Mouse (Mus musculus) hindbrain, embryonic 16.5 days (tissue): ENCODE measurements at regions not wholly inside any gene's neighbourhood (a gene's known extent, or its start where the extent isn't known, plus 50 kb on each side); places are given as distances from the start of the nearest gene placed in this dataset.

ENCODE experiments used
- ATAC-seq: fragments of 200-750 bp; cut with Nextera tagmentation; 2 replicates; pipeline ENCODE4 v1.8.0; 2017; ENCODE audit warnings: moderate TSS enrichment, moderate library complexity
- H3K27ac ChIP-seq: fragments of 300-500 bp; sonication (generic); 2 replicates; pipeline ENCODE4 v1.5.1; 2014; ENCODE audit warnings: low read depth, mild to moderate bottlenecking, control low read depth, low read length, moderate library complexity
- H3K27me3 ChIP-seq: fragments of 300-500 bp; sonication (generic); replicated peaks from 2 replicates; pipeline ENCODE4 v1.6.1; 2014; ENCODE audit warnings: low read length; ENCODE audit not compliant: control insufficient read depth, insufficient read depth
- H3K36me3 ChIP-seq: fragments of 300-500 bp; sonication (generic); 2 replicates; pipeline ENCODE4 v1.6.1; 2014; ENCODE audit warnings: mild to moderate bottlenecking, low read length, moderate library complexity, mixed read lengths; ENCODE audit not compliant: control insufficient read depth, insufficient read depth
- H3K4me1 ChIP-seq: fragments of 300-500 bp; sonication (generic); 2 replicates; pipeline ENCODE4 v1.6.1; 2014; ENCODE audit warnings: low read depth, low read length; ENCODE audit not compliant: control insufficient read depth, insufficient read depth
- H3K4me2 ChIP-seq: fragments of 300-500 bp; sonication (generic); 2 replicates; pipeline ENCODE4 v1.6.1; 2014; ENCODE audit warnings: mild to moderate bottlenecking, low read length, control low read depth, moderate library complexity
- H3K4me3 ChIP-seq: fragments of 300-500 bp; sonication (generic); 2 replicates; pipeline ENCODE4 v1.5.1; 2014; ENCODE audit warnings: mild to moderate bottlenecking, low read length, control low read depth, moderate library complexity
- H3K9ac ChIP-seq: fragments of 300-500 bp; sonication (generic); 2 replicates; pipeline ENCODE4 v1.6.1; 2014; ENCODE audit warnings: low read depth, mild to moderate bottlenecking, control low read depth, low read length, moderate library complexity
- H3K9me3 ChIP-seq: fragments of 300-500 bp; sonication (generic); 2 replicates; pipeline ENCODE4 v1.6.1; 2014; ENCODE audit warnings: mild to moderate bottlenecking, low read length, moderate library complexity; ENCODE audit not compliant: control insufficient read depth
- WGBS: fragments of 180-500 bp; shearing (Covaris S2); extraction: QIAGEN DNeasy Blood & Tissue Kit; methylation state at CpG from one replicate; pipeline ENCODE4 v1.1.7; 2014; 5-methylcytosine and 5-hydroxymethylcytosine counted together

DNA sequence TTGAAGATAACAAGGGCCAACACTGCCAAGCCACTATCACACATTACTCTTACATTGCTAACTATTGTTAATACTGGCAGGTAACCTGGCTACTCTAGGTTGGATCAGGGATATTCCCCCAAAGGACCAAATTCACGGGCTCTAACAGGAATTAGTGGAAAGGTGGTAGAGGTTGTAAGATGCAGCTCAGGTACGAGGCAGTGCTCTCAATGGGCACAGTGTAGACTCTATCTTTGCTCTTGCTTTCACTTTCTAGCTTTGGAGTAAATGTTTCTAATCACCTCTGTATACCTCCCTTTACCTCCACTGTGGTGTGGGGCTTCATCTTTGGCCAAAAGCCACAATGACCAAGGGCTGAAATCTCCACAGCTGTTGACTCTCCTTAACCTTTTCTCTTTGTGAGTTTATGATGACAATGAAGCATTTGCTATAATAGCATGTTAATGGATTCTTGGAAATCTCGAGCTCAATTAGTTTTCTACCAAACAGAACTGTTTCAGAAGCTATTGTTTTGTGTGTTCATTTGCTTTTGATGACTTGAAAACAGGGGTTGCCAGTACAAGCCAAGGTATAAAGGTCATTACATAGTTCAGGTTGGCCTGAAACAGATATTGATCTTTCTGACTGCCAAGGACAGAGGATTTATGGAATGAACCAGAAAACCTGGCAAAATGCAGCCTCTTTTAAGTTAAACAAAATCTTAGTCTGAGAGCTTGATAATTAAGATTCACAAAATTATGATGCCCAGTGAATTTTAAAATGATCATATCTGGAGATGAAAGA, 454.1 kb downstream of the 1190002N15Rik start:
- no peak overlapping the region for H3K4me3 ChIP-seq
- no peaks in the 10 kb centered on the region for H3K36me3 ChIP-seq
- H3K4me1 ChIP-seq, result no peaks in the 10 kb centered on the region
- H3K9me3 ChIP-seq, result no peaks in the 10 kb centered on the region
- ATAC-seq, result no peak
- H3K9ac ChIP-seq, result no peak overlapping the region
- no peaks in the 10 kb centered on the region for H3K27me3 ChIP-seq
- 79% methylated on average over 3 of the region's 3 CpGs for WGBS
- H3K4me2 ChIP-seq, result no peak overlapping the region
- no peak overlapping the region for H3K27ac ChIP-seq

DNA sequence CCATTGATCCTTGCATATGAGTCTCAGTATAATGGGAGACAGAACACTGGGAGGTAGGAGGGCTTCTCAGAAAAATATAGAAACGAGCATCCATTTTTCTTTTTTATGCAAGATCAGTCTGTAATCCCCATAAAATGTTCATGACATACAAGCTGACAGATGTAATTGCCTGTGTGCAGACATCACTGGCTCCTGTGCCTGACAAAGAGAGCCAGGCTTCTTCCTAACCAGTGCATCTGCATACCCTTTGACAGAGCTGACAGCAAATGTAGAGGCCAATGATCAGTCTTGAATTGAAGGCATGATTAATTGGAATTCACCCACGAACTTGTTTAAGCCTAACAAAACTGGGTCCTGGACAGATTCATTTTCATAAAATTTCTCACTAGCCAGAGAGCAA, 463.0 kb downstream of the 1190002N15Rik start:
- H3K9me3 ChIP-seq, result no peaks in the 10 kb centered on the region
- H3K4me1 ChIP-seq, result no peaks in the 10 kb centered on the region
- no peak overlapping the region for H3K9ac ChIP-seq
- no peaks in the 10 kb centered on the region for H3K27me3 ChIP-seq
- WGBS, result 35% methylated on average over 2 of the region's 2 CpGs
- H3K27ac ChIP-seq, result no peak overlapping the region
- H3K36me3 ChIP-seq, result no peaks in the 10 kb centered on the region
- H3K4me2 ChIP-seq, result no peak overlapping the region
- ATAC-seq, result no peak
- no peak overlapping the region for H3K4me3 ChIP-seq

DNA sequence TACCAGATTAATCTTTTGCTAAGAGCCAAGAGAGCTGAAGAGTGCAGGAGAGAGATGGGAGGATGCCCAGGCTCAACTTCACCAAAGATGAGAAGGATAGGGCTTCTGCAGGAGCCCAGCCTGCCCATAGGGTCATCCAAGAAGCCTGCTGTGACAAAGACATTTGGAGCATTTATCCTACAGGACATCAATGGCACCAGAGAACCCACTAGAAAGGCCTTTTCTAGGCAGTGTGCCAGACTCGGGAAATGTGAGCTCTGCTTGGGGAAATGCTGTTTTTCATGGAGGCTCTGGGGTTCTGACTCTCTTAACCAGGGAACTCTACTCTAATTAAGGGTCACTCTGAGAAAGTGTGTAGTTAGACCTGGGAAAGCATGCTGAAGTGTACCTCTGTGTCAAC, 470.8 kb downstream of the 1190002N15Rik start:
- H3K27ac ChIP-seq, result no peak overlapping the region
- no peak overlapping the region for H3K4me2 ChIP-seq
- no peak overlapping the region for H3K4me3 ChIP-seq
- no peaks in the 10 kb centered on the region for H3K9me3 ChIP-seq
- no peak for ATAC-seq
- H3K9ac ChIP-seq, result no peak overlapping the region
- 56% methylated on average over 1 of the region's 1 CpGs for WGBS
- H3K36me3 ChIP-seq, result no peaks in the 10 kb centered on the region
- no peaks in the 10 kb centered on the region for H3K27me3 ChIP-seq
- no peaks in the 10 kb centered on the region for H3K4me1 ChIP-seq

DNA sequence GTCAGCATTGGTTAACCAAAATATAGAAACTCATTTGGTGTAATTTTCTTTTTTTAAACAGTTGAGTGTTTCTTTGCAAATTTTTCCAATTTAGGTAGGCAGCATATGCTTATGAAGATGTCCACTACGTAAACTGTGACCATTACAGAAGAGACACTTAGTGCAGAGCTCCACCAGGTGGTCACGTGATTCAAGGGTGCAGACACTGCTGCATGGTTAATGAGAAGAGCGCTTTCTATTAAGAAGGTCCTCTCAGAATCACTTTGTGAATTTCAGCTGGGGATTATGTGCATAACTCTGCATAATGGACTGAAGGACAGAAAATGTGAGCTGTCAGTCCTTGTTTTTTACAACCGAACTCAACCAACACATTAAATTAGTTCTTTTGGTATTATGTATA, 484.7 kb downstream of the 1190002N15Rik start:
- WGBS, result 73% methylated on average over 4 of the region's 4 CpGs
- Histone ChIP-seq H3K4me1 (no peaks in the 10 kb centered on the region), H3K9me3 (no peaks in the 10 kb centered on the region), H3K27ac (no peak overlapping the region), H3K4me3 (no peak overlapping the region), H3K27me3 (no peaks in the 10 kb centered on the region), H3K9ac (no peak overlapping the region), H3K36me3 (no peaks in the 10 kb centered on the region), H3K4me2 (no peak overlapping the region)
- no peak for ATAC-seq

DNA sequence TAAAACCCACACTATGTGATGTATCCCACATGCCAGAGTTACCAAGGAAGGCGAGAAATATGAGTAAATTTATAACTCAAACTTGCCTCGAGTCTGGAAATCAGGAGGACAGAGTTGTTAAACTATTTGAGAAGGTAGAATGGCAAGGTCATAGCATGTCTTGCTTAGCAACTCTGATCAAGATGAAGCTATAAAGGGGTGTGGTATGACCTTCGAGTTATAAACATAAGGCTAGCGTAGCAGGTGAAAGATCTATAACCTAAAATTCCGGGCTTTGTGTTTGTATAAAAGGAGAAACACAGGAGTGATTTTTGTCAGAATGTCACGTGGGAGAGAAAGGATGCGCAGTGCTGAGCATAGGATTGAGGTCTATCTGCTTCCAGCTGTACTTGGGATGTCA, 490.0 kb downstream of the 1190002N15Rik start:
- Histone ChIP-seq H3K4me1 (no peaks in the 10 kb centered on the region), H3K36me3 (no peaks in the 10 kb centered on the region), H3K4me2 (no peak overlapping the region), H3K9ac (no peak overlapping the region), H3K4me3 (no peak overlapping the region), H3K27me3 (no peaks in the 10 kb centered on the region), H3K9me3 (no peaks in the 10 kb centered on the region), H3K27ac (no peak overlapping the region)
- ATAC-seq, result no peak
- 88% methylated on average over 7 of the region's 7 CpGs for WGBS

DNA sequence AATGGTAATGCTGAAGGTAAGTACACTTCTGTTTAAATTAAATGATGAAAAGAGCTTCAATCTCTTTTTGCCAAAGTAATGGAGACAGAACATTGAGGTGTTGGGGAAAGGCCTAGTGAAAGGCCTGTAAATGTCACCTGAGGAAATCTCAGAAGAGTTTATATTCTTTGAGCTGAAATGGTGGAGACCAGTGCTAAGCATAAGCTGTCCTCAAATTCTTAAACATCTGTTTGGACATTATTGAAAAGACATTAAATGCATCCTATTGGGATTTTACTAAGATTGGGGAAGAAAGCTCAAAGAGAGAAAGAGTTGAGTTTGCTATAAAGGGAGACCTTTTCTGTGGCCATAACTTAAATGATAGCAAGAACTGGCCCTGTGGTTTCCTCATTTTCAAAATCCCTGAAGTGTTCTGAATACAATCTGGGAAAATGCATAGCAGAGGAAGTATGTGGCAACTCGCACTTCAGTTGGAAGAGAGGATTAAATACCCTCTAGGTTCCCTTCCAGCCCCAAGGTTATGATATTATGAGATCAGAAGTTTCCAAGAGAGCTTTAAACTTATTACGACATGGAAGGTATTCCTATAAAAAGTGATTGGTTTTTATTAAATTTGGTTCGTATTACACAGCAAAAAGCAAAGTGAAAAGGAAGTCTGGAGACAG, 492.3 kb downstream of the 1190002N15Rik start:
- Histone ChIP-seq H3K36me3 (no peaks in the 10 kb centered on the region), H3K27ac (no peak overlapping the region), H3K9me3 (no peaks in the 10 kb centered on the region), H3K4me3 (no peak overlapping the region), H3K9ac (no peak overlapping the region), H3K27me3 (no peaks in the 10 kb centered on the region), H3K4me2 (no peak overlapping the region), H3K4me1 (no peaks in the 10 kb centered on the region)
- no peak for ATAC-seq
- 89% methylated on average over 3 of the region's 3 CpGs for WGBS

DNA sequence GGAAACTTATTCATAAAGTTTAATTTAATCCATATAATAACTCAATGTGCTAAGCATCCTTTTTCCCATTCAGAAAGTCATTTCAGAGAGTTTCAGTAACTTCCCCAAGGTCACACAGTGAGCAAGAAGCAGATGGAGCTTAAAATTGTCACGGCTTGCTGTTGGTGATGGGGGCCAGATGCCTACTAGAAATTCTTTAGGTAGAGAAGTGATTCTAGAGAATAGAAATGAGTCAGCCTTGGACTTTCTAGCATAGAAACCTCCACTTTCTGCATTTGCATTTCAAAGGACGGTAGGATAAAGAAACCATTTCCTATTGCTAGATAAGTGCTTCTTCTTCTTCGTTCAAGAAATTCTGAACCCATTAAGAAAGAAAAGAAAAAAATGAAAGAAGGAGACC, 514.1 kb downstream of the 1190002N15Rik start:
- H3K4me2 ChIP-seq, result no peak overlapping the region
- H3K36me3 ChIP-seq, result no peaks in the 10 kb centered on the region
- 47% methylated on average over 3 of the region's 3 CpGs for whole genome bisulfite sequencing

DNA sequence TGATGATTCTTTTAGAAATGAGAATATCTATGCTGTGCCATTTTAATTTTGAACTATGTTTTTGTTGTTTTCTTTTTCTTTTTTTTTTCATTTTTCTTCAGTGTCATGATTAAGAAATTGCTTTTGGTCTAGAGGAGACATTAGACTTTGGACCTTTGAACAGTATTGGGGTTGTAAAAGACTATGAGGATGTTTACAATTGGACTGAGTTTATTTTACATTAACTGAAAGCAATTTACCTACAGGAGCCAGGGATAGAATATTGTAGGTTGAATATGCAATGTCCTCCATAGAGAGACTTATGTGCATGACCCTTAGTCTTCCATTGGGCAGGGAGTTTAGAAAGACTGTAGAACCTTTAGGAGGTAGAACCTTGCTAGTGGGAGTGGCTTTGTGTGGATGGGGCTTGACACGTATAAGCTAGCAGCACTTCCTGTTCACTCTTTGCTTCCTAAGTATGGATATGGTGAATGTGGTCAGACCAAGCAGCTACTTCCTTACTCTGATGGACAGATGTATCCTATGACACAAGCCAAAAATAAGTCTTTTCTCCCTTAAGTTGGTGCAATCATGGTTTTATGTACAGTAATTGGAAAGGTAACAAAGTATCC, 516.5 kb downstream of the 1190002N15Rik start:
- WGBS, result 87% methylated on average over 1 of the region's 1 CpGs
- H3K27me3 ChIP-seq, result no peaks in the 10 kb centered on the region
- no peak overlapping the region for H3K27ac ChIP-seq

More for the DNA sequence above, 514.1 kb downstream of the 1190002N15Rik start:
- ATAC-seq, result no peak
- H3K4me1 ChIP-seq, result no peaks in the 10 kb centered on the region
- no peaks in the 10 kb centered on the region for H3K9me3 ChIP-seq
- H3K27me3 ChIP-seq, result no peaks in the 10 kb centered on the region
- H3K27ac ChIP-seq, result no peak overlapping the region
- no peak overlapping the region for H3K9ac ChIP-seq
- no peak overlapping the region for H3K4me3 ChIP-seq

DNA sequence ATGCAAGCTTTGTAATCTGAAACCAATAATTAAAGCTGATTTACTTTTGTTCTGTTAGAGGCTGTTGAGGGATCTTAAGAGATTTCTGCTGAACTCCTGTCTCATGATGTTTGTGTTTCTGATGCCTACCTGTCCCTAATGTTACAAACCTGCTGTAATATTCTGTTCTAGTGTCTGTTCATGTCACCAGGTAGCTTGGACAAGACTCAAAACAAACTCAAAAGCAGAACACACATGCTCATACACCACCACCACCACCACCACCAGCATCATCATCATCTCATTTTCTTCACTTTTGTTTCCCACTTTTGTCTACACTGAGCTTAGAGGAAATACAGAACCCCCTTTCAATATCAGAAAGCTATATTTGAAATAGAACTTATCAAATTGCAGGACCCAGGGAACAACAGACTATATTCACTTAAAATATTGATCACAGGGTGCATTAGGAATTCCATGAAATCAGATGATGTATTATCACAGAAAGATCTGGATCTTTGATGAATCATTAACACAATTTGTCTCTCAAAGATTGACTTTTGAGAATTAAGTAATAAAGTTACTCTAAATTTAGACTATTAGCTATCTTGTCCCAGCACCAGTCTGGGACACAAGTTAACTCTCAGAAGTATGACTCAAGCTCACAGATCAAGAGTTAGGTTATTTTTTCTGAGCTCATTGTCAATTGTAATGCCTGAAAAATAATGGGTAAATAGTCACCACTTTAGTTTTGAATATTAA, 521.0 kb downstream of the 1190002N15Rik start:
- no peak overlapping the region for H3K4me2 ChIP-seq
- no peak overlapping the region for H3K9ac ChIP-seq
- no peak overlapping the region for H3K27ac ChIP-seq
- H3K36me3 ChIP-seq, result no peaks in the 10 kb centered on the region
- no peaks in the 10 kb centered on the region for H3K4me1 ChIP-seq
- no peak overlapping the region for H3K4me3 ChIP-seq
- no peaks in the 10 kb centered on the region for H3K27me3 ChIP-seq
- H3K9me3 ChIP-seq, result no peaks in the 10 kb centered on the region
- no peak for ATAC-seq

More for the DNA sequence above, 516.5 kb downstream of the 1190002N15Rik start:
- no peak for ATAC-seq
- no peak overlapping the region for H3K4me3 ChIP-seq
- H3K36me3 ChIP-seq, result no peaks in the 10 kb centered on the region
- H3K9me3 ChIP-seq, result no peaks in the 10 kb centered on the region
- H3K9ac ChIP-seq, result no peak overlapping the region
- H3K4me1 ChIP-seq, result no peaks in the 10 kb centered on the region
- no peak overlapping the region for H3K4me2 ChIP-seq
